Comparison of ENCODE assay signal across 8 mouse cellular contexts in the genomic region with DNA sequence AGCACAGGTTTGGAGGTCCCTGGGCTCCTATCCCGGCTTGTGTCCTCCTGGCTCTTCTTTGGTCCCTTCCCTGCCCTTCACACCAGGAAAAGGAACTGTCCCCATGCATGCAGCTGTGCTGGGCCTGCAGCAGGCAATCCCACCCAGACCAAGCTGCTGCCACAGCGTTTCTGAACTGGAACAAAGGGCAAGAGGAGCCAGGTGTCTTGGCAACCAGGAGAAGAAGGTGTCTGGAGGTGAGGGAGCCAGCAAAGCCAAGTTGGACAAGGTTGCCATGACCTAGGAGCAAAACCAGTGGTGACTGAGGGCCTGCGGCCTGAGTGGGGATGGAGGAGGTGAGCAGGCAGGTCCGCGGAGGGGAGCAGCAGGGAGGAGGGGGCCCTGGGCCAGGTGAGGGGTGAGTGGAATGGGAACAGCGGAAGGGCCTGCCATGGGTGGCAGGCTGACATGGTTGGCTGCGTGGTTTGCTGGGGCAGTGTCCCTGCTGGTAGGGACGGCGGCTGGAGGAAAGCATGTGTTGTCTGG. TPM values are rescaled to one million over a fixed set of nuclear protein-coding genes. Genes with fewer than 3 reads are reported as not detected.
DNase-seq lines count a peak whose midpoint lies in the region; ATAC-seq lines count a peak whose summit lies in the region.

A gene (plus strand): TSS at position 126 of the 525 bp plus-strand sequence.

- H3K4me3 ChIP-seq in liver, embryonic 15.5 days (replicated peaks): no peak within 1 kb of the TSS

- no peak within 1 kb of the TSS for H3K27ac ChIP-seq in liver, embryonic 15.5 days (replicated peaks)

- no peak within 1 kb of the TSS for H3K9ac ChIP-seq in liver, embryonic 15.5 days

- no peaks in the 10 kb centered on the region for H3K36me3 ChIP-seq in liver, embryonic 15.5 days (replicated peaks)

- peaks cover 54% of the 10 kb centered on the region for H3K4me1 ChIP-seq in liver, embryonic 15.5 days (replicated peaks)

- H3K4me2 ChIP-seq in liver, embryonic 15.5 days: no peak within 1 kb of the TSS

- ATAC-seq in inflammation-experienced regulatory T-cells, adult 6 months: no peak
- no peak for ATAC-seq in liver, embryonic 15.5 days (ENCODE audit: insufficient read depth)

- no peak for DNase-seq in heart, adult 18-20 months
- no peak for DNase-seq in heart, adult 9 months (ENCODE audit: low spot score in 2 of 2)
- no peak for DNase-seq in adrenal gland, postnatal 10 days
- DNase-seq in gastrocnemius, adult 8-10 months (ENCODE audit: low spot score in 2 of 2): no peak
- DNase-seq in ovary, postnatal 10 days (ENCODE audit: low spot score): no peak
- no peak for DNase-seq in spleen, adult 12 weeks (ENCODE audit: low spot score)

- no peaks in the 10 kb centered on the region for H3K27me3 ChIP-seq in liver, embryonic 15.5 days

- 76% methylated on average over 9 of the region's 9 CpGs for WGBS in liver, embryonic 15.5 days (ENCODE audit: insufficient replicate concordance)

- H3K9me3 ChIP-seq in liver, embryonic 15.5 days (replicated peaks): no peaks in the 10 kb centered on the region

RNA-seq across cellular contexts. Expression of the gene that starts here (rescaled TPM):
- total RNA-seq in heart, adult 18-20 months (2021): 1,000 to 10,000 TPM in 1 of 2 experiments, 100 to 1,000 TPM in 1; 983 to 1,022 TPM
- total RNA-seq in adrenal gland, postnatal 10 days (2021): 1,000 to 10,000 TPM; 1,132 to 1,146 TPM
- 100 to 1,000 TPM; 510 to 613 (median 541) TPM for total RNA-seq in gastrocnemius, adult 8-10 months (2022)
- 100 to 1,000 TPM; 346 to 445 (median 381) TPM for polyA plus RNA-seq in inflammation-experienced regulatory T-cells, adult 6 months (2017; shearing (Covaris generic))
- 603 and 658 TPM in 2 replicates for polyA plus RNA-seq in liver, embryonic 15.5 days (2015; fragmentation: Nextera tagmentation; extraction: Ambion mirVana)
